Mouse (Mus musculus) retina, embryonic 14.5 days (tissue): ENCODE measurements around the gene Ppp4r1.

ENCODE experiments used
- DNase-seq: peaks from one replicate; pipeline ENCODE4 v3.0.0-alpha.2; 2015; ENCODE audit warnings: low spot score

Gene Ppp4r1

DNA sequence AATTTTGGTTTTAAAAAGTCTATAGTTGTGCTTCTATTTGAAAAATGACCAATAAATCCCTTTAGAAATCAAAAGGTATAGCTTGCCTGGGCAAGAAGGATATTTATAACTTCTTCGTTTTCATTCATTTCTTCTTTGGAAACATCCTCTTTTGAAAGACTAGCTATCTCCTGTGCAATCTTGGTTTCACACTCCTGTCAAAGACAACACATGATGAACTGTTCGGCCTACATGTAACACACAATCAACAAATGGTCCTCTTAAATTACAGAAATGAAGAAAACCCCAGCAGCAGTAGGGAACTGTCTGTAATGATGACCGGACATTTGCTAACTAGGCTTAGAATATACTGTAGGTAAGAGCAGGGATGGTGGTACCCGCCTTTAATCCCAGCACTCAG is 71.6 kb downstream of the Ppp4r1 start:
- no peak for DNase-seq

DNA sequence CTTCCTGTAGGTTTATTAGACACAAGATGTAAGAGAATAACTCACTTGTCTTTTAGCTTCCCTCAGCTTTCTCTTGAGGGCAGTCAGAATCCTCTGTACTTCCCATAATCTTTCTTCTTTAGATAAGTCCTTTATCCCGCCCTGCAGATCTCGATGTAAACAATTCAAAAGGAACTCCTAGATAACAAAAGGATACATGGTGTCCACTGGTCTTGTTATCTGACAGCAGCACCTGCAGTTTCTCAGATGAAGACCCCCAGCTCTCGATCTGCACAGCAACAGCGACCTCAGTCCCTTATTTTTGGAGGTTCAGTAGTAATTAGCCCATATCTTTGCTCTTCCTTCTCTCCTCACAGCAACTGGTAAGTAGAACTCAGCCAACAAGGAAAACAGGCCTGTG is 75.2 kb downstream of the Ppp4r1 start:
- no peak for DNase-seq

DNA sequence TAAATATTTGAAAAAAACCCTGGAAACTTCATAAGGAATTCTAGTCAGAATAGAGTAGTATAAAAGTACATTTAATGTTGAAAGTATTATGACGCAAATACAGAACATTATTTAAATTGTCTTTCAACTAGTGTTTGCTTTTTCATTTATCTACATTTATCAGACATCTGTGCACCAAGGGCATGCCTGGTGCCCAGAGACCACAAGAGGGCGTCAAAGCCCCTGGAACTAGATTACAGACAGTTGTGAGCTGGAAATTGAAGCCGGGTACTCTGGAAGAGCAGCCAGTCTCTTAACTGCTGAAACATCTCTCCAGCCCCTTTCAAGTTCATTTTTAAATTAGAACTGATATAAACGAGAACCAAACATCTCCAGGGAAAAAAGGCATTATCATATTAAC is 80.2 kb downstream of the Ppp4r1 start:
- DNase-seq: peak; percentile 74

DNA sequence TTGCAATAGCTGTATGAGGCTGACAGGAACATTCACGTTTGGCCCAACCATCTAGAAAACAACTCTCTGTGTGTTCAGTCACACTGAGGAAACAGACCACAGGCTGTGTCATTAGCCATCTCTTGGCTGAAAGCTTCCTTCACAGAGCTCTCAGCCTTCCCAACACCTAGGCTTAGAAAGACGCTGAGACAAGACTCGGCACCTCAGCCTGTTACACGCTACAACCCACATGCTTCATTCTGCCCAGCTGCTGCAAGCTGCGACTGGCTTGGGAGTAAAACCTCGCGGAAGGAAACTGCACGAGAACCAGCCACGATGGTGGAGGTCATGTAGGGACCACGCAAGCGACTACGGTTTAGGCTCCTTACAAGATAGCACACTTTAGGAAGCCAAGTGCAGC is 81.5 kb downstream of the Ppp4r1 start:
- no peak for DNase-seq

DNA sequence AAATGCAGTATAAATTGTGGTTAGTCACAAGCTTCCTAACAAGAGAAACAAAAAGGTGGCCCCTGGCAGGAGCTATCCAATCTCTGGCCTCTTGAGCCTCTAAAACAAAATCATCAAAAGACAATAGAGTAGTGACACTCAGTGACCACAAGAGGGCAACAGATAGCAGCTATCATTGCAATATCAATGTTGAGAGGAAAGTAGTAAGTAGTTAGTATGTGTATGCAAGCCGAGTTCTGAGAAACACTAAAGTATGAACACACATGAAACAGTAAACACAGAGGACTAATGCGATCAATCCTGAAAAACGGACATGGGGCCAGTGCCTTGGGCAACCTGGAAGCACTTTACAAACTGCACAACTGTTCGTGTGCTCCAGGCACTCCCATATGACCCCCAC is 82.4 kb downstream of the Ppp4r1 start:
- DNase-seq: peak; percentile 90

DNA sequence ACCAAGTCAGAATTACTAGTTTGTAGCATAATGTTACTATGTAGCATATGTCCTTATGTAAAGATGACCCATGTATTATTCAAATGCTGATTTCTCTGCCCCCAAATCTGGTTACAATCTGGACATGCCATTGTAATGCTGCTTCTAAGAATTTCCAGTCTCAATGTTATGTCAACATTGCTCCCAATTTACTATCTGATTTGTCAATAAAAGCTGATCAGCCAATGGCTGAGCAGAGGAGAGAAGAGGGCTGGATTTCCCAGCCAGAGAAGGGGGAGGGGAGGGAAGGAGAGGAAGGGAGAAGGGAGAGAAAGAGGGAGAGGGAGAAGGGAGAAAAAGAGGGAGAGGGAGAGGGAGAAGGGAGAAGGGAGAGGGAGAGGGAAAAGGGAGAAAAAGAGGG is 82.9 kb downstream of the Ppp4r1 start:
- DNase-seq: no peak

DNA sequence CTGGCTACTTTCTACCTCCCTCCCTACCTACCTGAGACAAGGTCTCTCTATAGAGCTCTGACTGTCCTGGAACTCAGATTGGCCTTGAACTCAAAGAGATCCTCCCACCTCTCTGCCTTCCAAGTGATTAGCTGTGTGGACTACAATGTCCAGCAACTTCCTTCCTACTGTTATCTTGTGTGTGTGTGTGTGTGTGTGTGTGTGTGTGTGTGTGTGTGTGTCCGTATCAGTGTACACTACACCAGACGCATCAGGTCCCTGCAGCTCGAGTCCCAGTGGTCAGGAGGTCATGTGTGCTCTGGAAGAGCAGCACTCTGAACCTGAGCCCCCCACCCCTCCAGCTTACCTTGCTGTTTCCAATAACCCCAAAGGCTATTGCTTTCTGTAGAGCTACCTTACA is 83.8 kb downstream of the Ppp4r1 start:
- DNase-seq: no peak

DNA sequence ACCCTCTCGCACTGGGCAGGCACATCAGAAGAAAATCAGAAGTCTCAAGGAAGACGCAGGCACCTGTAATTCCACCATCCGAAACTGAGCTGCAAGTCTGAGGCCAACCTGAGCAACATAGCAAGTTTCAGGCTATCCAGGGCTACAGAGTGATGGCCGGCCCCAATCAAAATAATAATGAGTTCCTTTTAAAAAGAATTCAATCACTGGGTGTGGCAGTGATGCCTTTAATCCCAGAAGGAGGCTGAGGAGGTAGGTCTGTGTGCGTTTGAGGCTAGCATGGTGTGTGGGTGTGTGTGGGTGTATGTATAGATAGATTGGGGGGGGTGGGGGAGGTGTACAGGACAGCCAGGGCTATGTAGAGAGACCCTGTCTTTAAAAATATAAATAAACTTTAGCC is 85.6 kb downstream of the Ppp4r1 start:
- DNase-seq: no peak

DNA sequence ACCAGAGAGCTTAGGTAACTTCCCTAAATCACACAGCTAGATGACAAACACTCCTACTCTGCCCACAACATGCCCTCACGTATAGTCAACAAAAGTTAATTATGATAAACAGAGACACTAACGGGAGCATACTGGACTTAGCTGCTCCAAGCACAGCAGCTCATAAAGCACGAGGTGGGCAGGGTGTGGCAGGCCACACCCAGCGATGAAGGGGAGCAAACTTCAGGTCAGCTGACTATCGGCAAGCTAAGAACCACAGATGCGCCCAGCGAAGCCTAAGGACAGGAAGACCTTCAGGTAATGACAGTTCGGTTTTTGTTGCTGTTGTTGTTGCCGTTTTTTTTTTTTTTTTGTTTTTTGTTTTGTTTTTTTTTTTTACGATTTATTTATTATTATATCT is 87.3 kb downstream of the Ppp4r1 start:
- DNase-seq: no peak

DNA sequence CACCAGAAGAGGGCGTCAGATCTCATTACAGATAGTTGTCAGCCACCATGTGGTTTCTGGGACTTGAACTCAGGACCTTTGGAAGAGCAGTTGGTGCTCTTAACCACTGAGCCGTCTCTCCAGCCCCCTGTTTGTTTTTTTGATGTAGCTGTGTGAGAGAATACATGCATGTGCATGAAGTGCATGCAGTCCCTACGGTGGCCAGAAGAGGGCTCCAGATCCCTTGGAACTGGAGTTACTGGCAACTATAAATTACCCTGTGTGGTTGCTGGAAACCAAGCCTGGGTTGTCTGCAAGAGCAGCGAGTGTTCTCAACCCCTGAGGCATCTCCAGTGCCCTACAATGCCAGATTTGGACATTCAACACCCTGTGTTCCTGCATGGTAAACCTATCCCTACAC is 87.8 kb downstream of the Ppp4r1 start:
- peak; percentile 76 for DNase-seq

DNA sequence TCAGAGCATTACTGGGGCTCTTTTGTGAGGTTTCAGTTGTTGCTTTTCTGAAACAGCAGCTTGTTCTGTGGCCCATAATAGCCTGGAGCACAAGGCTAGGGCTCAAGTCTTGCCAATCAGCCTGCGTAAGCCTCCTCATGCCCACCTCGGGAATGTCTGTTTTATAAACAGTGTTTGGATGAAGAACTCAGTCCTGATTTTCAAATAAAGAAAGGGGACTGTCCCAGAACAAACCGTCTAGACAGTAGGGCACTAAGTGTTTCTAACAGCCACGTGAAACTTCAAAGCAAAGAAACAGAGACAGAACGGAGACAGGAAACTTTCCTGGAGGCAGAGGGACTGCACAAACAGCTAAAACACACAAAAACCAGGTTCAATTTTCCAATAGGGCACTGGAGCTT is 89.3 kb downstream of the Ppp4r1 start:
- no peak for DNase-seq

DNA sequence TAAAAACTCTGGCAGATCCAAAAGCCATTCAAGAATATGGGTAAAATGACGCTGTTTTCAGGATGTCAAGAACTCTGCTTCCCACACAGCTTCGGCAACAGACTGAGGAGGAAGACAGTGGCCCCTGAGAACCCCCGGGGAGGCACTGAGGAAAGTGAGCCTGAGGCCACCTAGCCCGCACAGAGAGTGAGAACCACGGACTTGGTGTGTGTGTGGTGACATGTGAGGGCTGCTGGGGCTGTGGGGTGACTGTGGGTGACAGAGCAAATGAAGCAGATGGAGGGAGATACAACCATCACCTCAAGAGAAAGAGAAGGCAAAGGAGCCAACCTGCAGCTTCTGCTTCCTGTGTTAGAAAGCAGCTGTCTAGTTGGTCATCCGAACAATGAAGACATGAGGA is 89.7 kb downstream of the Ppp4r1 start:
- DNase-seq: no peak

DNA sequence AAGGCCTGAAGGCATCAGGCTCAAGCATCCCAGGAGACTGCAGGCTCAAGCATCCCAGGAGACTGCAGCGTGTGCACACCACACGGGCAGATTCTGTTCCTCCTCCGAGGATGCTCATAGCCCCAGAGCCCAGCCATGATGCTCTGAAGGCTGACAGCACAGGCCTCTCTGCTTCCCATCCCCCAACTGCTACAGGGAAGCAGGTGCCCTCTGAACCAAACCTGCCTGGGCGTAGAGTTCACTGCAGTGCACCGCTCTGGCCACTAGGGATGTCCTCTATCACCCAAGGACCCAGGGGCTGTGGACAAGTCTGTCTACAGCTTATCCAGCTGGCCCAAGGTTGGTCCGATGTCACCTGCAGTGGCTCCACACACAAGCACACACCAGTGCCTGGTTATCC is 90.3 kb downstream of the Ppp4r1 start:
- DNase-seq: peak; percentile 75

DNA sequence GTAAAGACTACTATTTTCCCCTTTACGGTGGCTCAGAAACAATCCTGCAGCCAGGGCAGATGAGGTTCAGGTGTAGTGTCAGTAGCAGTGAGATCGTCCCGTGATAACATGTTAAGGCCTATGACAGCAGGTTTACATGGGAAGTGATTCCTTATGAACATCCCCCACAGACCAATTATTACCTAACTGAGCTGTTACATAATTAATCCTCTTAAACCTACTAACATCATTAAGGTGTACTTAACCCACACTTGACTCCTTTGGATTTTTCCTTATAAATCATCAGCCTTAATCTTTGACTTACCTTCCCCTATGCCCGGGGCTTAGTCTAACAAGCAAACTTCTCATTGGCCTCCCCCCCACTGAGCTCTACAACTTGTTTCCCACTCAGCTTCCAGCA is 90.8 kb downstream of the Ppp4r1 start:
- no peak for DNase-seq

DNA sequence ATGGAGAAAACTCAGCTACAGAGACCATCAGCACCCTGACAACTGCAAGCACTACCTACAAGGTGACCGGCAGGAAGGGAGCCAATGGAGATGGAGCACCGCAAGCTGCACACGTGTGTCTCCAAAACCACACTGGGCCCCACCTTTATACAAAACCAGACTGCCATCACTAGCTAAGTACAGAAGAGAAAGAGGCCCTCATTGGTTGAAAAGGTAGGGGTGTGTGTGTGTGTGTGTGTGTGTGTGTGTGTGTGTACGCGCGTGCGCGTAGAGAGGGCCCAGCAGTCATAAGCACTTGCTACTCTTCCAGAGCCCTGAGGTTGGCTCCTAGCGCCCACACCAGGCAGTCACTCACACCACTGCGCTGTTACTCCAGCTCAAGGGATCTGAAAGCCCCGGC is 91.5 kb downstream of the Ppp4r1 start:
- no peak for DNase-seq

DNA sequence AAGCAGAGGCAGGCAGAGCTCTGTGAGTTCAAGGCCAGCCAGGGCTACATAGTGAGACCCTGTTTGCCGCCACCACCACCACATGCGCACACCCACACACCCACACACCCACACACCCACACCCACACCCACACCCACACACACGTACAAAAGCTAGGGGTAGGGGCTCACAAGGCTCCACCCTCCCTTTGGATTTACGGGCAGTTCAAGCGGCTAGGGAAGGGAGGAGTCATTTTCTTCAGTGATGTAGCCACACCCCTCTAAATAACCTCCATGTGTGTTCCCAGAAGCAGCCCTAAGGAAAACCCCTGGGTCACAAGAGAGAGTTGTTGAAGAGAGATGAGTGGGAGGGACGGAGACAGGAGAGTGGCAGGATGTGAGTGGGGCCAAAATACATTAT is 94.7 kb downstream of the Ppp4r1 start:
- DNase-seq: no peak

DNA sequence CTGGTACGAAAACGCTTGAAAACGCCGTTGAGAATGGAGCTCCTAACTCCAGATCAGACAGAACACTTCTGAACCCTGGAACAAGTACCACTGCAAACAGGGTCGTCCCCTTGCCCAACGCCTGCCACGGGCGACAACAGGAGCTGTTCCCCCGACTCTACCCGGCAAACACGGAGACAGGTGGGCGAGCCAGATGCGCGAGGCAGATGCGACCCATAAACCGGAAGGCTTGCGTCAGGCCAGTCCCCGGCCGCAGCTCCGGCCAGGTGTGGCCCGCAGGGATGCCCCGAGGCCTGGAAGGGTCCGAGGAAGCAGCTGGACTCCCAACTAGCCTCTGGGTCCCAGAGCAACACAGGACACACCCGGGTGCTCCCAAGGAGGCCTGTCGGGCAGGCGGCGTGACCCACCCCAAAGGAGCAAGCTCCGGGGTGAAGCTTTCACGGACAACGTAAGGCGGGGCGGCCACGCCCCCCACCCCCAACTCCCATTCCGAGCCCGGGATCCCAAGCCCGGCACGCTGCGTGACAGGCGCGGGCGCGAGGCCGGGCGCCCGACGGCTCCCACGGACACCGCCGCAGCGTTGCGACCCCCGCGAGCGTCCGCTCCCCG is 101.8 kb downstream of the Ppp4r1 start:
- no peak for DNase-seq

DNA sequence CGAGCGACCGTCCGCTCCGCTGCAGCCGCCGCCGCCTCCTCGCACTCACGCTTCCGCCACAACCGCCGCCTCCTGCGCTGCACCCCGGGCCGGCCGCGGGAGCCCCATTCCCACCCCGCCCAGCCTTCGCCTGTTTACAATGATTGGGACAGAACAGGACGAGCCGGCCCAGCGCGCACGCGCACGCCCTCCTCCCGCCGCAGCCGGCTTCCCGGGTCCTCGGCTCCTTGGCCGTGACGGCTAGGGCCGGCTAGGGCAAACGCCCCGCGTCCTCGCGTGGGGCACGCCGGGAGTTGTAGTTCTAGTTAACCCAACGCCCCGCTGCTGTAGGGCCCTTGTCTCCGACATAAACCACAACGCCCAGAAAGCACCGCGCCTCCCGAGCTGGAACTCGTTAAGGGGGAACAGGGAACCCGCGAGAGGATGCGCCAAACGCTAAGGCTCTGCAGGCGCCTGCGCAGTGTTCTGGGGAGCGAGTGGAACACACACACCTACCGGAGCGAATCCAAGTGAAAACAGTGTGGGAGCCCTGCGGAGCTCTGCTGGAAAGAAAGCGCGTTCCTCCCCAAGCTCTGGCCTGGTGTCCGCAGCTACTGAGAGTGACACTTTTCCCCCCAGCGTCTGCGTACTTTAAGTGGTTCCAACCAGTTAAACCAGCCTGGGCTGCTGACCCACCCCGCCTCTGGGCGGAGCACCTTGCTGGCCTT is 102.5 kb downstream of the Ppp4r1 start:
- DNase-seq: peak; percentile 99

DNA sequence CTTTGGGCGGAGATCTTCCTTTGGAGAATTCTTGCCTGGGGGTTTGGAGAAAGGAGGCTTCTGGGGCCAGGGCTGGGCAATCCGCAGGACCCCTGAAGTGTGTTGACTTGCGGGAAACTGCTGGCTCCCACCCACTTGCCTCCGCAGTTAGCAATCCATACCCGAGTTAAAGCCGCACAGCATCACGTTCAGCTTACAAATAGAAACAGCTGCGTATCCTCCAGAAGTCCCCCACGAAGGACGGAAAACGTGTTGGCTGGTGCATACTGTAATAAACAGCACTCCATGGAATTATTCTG is 103.0 kb downstream of the Ppp4r1 start:
- DNase-seq: no peak

DNA sequence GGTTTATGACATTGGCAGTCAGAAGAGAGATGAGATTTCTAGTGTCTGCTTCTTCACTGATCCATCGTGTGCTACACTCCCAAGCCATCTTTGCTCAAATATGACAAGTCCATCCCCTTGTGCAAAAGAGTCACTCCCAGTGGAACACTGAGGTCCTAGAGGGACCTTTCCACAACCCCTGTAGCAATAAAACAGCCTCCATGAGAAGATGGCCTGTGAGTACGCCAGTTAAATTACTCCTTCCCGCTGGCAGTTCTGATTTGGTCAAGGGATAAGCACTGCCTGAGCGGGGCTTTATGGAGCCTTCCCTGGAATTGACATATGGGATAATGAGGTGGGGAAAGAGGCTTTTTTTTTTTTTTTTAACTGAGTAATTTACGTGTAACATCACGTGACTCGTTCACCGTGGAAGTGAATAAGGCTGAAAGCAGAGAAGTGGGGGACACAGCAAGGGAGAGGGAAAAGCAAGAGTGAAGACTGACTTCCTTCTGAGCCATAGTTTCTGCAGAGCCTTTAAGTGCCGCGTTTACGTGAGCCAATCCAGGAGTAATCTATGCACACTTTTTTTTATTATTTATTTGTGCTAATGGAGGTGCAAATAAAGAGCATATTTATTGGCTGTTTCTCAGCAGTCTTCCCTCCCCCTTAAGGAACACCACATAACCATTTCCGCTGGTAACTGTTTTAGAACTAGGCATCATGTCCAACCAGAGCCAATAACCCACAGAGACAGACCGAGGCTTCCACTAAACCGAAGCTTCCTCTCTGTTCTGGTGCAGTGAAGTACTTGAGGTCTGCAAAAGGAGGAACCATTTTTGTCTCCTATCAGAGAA is 103.5 kb downstream of the Ppp4r1 start, which contains the start of gene Ralbp1:
Gene Ralbp1, minus strand, starts transcription at position 102 of the 833 bp plus-strand sequence.
- DNase-seq: peak; percentile 52

DNA sequence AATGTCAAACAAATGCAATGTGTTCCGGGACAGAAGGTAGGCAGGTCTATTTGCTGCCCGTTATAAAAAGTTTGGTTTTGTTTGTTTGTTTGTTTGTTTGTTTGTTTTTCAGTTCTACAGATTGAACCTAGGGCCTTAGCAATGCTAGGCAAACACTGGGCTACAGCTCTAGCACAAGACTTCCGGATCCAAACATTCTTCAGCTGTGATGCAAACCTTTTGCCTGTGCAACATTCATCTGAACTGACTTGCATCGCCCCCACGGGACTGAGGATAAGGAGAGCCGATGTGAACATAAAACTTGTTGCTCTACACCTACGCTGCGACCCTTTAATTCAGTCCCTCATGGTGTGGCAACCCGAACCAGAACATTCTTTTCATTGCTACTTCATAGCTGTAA is 104.2 kb downstream of the Ppp4r1 start:
- DNase-seq: no peak

DNA sequence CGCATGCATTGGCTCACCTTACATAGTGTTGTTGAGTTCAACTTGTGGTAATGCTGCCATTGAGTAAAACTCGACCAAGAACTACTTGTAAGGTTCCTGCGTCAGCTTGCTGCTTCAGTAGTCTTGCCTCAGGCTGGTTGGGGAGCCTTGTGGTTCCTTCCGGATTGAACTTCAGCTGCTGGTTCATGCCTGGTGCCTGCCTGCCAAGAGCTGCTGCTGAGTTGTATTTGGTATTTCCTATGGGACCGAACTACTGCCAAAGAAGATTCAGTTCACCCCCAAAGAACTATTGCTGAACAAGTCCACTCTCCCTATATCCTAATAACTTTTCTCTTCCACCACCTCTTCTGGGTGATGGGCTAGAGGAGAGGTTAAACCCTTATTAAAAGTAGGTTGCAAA is 107.1 kb downstream of the Ppp4r1 start:
- no peak for DNase-seq
